In the genomic region with DNA sequence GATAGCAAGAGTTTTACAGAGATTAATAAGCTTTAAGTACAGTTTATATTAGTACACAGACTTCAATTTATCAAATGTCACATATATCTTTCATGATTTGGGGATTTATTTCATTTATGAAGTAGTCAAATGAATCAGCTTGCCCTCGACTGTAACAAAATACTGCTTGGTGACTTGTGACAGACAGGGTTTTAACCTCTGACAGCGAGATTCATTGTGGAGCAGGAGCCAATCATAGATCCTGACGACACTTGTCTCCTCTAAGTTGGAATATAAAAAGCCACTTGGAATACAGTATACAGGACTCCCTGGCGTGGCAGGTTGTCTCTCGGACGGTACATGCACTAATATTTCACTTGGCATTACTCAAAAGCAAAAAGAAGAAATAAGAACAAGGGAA, we compare ENCODE assay signal across 12 mouse cellular contexts. TPM values are rescaled to one million over a fixed set of nuclear protein-coding genes. Genes with fewer than 3 reads are reported as not detected.
DNase-seq lines count a peak whose midpoint lies in the region; ATAC-seq and TF ChIP-seq lines count a peak whose summit lies in the region.
"Had no signal": no experiment of that assay in that cellular context is flagged by ENCODE, and none has a peak within 500 bp of the region (broad histone marks: within the 10 kb centered on the region; RNA-seq: fewer than 3 reads in every experiment).

A gene (plus strand): TSS at position 301 of the 400 bp plus-strand sequence.

- H3K36me3 ChIP-seq in hindbrain, embryonic 10.5 days = no peaks in the 10 kb centered on the region
- no peaks in the 10 kb centered on the region for H3K36me3 ChIP-seq in hindbrain, embryonic 11.5 days (ENCODE audit: control insufficient read depth, insufficient read depth, low read length)
- no peaks in the 10 kb centered on the region for H3K36me3 ChIP-seq in embryonic facial prominence, embryonic 13.5 days
- H3K36me3 ChIP-seq in midbrain, embryonic 15.5 days (replicated peaks) = no peaks in the 10 kb centered on the region
- no peaks in the 10 kb centered on the region for H3K36me3 ChIP-seq in thymus, adult 2 months (ENCODE audit: control insufficient read depth, insufficient read depth, low read length)

- no peaks in the 10 kb centered on the region for H3K27me3 ChIP-seq in hindbrain, embryonic 10.5 days (ENCODE audit: insufficient read depth, poor library complexity, severe bottlenecking)
- H3K27me3 ChIP-seq in hindbrain, embryonic 11.5 days (ENCODE audit: control insufficient read depth, insufficient read depth, low read length) = no peaks in the 10 kb centered on the region
- H3K27me3 ChIP-seq in embryonic facial prominence, embryonic 13.5 days = no peaks in the 10 kb centered on the region
- no peaks in the 10 kb centered on the region for H3K27me3 ChIP-seq in midbrain, embryonic 15.5 days (replicated peaks)
- H3K27me3 ChIP-seq in thymus, adult 2 months (ENCODE audit: control insufficient read depth, insufficient read depth, low read length) = no peaks in the 10 kb centered on the region
- H3K27me3 ChIP-seq: CH12.LX had no signal

- 61% methylated on average over 6 of the region's 6 CpGs for WGBS in hindbrain, embryonic 10.5 days
- 69% methylated on average over 6 of the region's 6 CpGs for WGBS in hindbrain, embryonic 11.5 days
- 40% methylated on average over 6 of the region's 6 CpGs for WGBS in embryonic facial prominence, embryonic 13.5 days
- 60% methylated on average over 6 of the region's 6 CpGs for WGBS in midbrain, embryonic 15.5 days
- WGBS in thymus, adult 2 months = 89% methylated on average over 6 of the region's 6 CpGs

- peaks cover 24% of the 10 kb centered on the region for H3K4me1 ChIP-seq in hindbrain, embryonic 10.5 days (replicated peaks)
- H3K4me1 ChIP-seq in hindbrain, embryonic 11.5 days (replicated peaks; ENCODE audit: control insufficient read depth, insufficient read depth, low read length) = 0 out of 2 replicates have a peak, but pooled peaks cover 2% of the 10 kb centered on the region
- H3K4me1 ChIP-seq in embryonic facial prominence, embryonic 13.5 days = peaks cover 20% of the 10 kb centered on the region
- H3K4me1 ChIP-seq in midbrain, embryonic 15.5 days = no peaks in the 10 kb centered on the region; the same call in 1 of the 2 replicates
- H3K4me1 ChIP-seq in thymus, adult 2 months (replicated peaks; ENCODE audit: control insufficient read depth, insufficient read depth, low read length) = no peaks in the 10 kb centered on the region

- peak within 1 kb of the TSS; percentile 76 for H3K27ac ChIP-seq in hindbrain, embryonic 10.5 days
- no peak within 1 kb of the TSS for H3K27ac ChIP-seq in hindbrain, embryonic 11.5 days (ENCODE audit: low read depth, low read length)
- no peak within 1 kb of the TSS for H3K27ac ChIP-seq in embryonic facial prominence, embryonic 13.5 days
- H3K27ac ChIP-seq in midbrain, embryonic 15.5 days = no peak within 1 kb of the TSS
- H3K27ac ChIP-seq in thymus, adult 2 months (ENCODE audit: control insufficient read depth, insufficient read depth, low read length) = no peak within 1 kb of the TSS

- no peak within 1 kb of the TSS for H3K4me3 ChIP-seq in hindbrain, embryonic 10.5 days
- H3K4me3 ChIP-seq in hindbrain, embryonic 11.5 days (ENCODE audit: low read depth, low read length) = no peak within 1 kb of the TSS
- no peak within 1 kb of the TSS for H3K4me3 ChIP-seq in embryonic facial prominence, embryonic 13.5 days
- no peak within 1 kb of the TSS for H3K4me3 ChIP-seq in midbrain, embryonic 15.5 days
- H3K4me3 ChIP-seq in thymus, adult 2 months (ENCODE audit: control insufficient read depth, insufficient read depth, low read length) = no peak within 1 kb of the TSS

- no peak for TF ChIP-seq CTCF in thymus, adult 2 months (IDR thresholded peaks at IDR 0.05; ENCODE audit: borderline replicate concordance, control insufficient read depth, extremely low read depth, insufficient read depth, low read length, poor library complexity)

- no peak within 1 kb of the TSS for H3K4me2 ChIP-seq in hindbrain, embryonic 11.5 days (replicated peaks; ENCODE audit: low read depth, low read length)
- peak within 1 kb of the TSS; percentile 21 for H3K4me2 ChIP-seq in embryonic facial prominence, embryonic 13.5 days
- peak within 1 kb of the TSS; percentile 15; the same call in 1 of the 2 replicates for H3K4me2 ChIP-seq in midbrain, embryonic 15.5 days

- intact Hi-C loops in gastrocnemius, postnatal 14 days (cut with DNase I; ENCODE audit: low total_unique reads) = no loop called here

- no peaks in the 10 kb centered on the region for H3K9me3 ChIP-seq in hindbrain, embryonic 10.5 days
- no peaks in the 10 kb centered on the region for H3K9me3 ChIP-seq in hindbrain, embryonic 11.5 days (ENCODE audit: control insufficient read depth, low read length)
- H3K9me3 ChIP-seq in embryonic facial prominence, embryonic 13.5 days = no peaks in the 10 kb centered on the region
- no peaks in the 10 kb centered on the region for H3K9me3 ChIP-seq in midbrain, embryonic 15.5 days

- TF ChIP-seq POLR2A in thymus, adult 2 months (IDR thresholded peaks at IDR 0.05; ENCODE audit: control insufficient read depth, extremely low read depth, insufficient read depth, low read length, poor library complexity) = no peak

- no peak for DNase-seq in hindbrain, embryonic 10.5 days (ENCODE audit: low spot score)
- no peak for DNase-seq in hindbrain, embryonic 11.5 days (ENCODE audit: low spot score)
- no peak for DNase-seq in gastrocnemius, postnatal 14 days
- DNase-seq in urinary bladder, postnatal 10 days (ENCODE audit: low spot score) = no peak
- no peak for DNase-seq in frontal cortex, postnatal 10 days (ENCODE audit: low spot score in 2 of 2)
- DNase-seq in thymus, adult 2 months = no peak
- DNase-seq: cerebellum, postnatal 36 days; thymus, adult 18-20 months had no signal

- no peak for ATAC-seq in hindbrain, embryonic 11.5 days (ENCODE audit: low FRiP score)
- no peak for ATAC-seq in embryonic facial prominence, embryonic 13.5 days (ENCODE audit: insufficient number of reproducible peaks, insufficient read depth, low FRiP score, low TSS enrichment, low read depth)
- ATAC-seq in midbrain, embryonic 15.5 days (replicated peaks) = no peak
- ATAC-seq: intestine, embryonic 16.5 days had no signal

- H3K9ac ChIP-seq in hindbrain, embryonic 11.5 days (ENCODE audit: low read depth, low read length) = no peak within 1 kb of the TSS
- no peak within 1 kb of the TSS for H3K9ac ChIP-seq in embryonic facial prominence, embryonic 13.5 days
- H3K9ac ChIP-seq in midbrain, embryonic 15.5 days = no peak within 1 kb of the TSS

RNA-seq across cellular contexts. Expression of the gene that starts here (rescaled TPM):
- 1.6 and 4.6 TPM in 2 replicates for polyA plus RNA-seq in hindbrain, embryonic 10.5 days (2016; fragmentation: Nextera tagmentation; extraction: Ambion mirVana)
- 1.5 and 1.9 TPM in 2 replicates for polyA plus RNA-seq in hindbrain, embryonic 11.5 days (2014; fragmentation: Nextera tagmentation; extraction: Ambion mirVana)
- polyA plus RNA-seq in embryonic facial prominence, embryonic 13.5 days (2015; fragmentation: Nextera tagmentation; extraction: Ambion mirVana) = 0.72 and 0.77 TPM in 2 replicates
- total RNA-seq in gastrocnemius, postnatal 14 days (2021) = 10 to 100 TPM; 27.3 to 36.4 TPM
- polyA plus RNA-seq in midbrain, embryonic 15.5 days (2015; fragmentation: Nextera tagmentation; extraction: Ambion mirVana) = 0.22 and 0.26 TPM in 2 replicates
- polyA plus RNA-seq in thymus, adult 2 months (2012; rRNA removed) = 0.13 and 0.23 TPM in 2 replicates
- total RNA-seq: CH12.LX had no signal
- polyA plus RNA-seq: intestine, embryonic 16.5 days had no signal
